Mouse (Mus musculus): Measurements from ENCODE around the gene Olfr342. TPM values are rescaled to one million over a fixed set of nuclear protein-coding genes. Genes with fewer than 3 reads are reported as not detected.

Gene Olfr342
- total RNA-seq (2021), result not detected

DNA sequence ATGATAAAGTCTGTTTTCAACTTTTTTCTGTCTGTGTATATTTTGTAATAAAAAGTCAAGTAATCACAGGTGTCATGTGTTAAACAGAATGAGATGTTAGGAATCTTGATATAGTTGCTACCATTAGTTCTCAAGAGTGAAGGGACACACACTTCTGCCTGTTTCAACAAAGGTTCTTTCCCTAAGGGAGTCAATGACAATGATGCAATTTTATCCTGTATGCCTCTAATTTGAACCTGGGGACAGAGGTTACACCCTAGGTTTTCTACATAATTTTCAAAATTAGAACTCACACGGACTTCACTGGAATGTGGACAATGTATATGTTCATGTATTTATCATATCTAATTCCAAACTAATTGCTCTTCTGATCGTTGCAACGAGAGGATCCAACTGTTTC is at the start of gene Olfr342:
Olfr342 (plus strand) TSS at position 301 of the 400 bp plus-strand sequence.
- no peak for DNase-seq (ENCODE audit: low spot score in 2 of 2)
- intact Hi-C loops (cut with DNase I), result no loop called here

DNA sequence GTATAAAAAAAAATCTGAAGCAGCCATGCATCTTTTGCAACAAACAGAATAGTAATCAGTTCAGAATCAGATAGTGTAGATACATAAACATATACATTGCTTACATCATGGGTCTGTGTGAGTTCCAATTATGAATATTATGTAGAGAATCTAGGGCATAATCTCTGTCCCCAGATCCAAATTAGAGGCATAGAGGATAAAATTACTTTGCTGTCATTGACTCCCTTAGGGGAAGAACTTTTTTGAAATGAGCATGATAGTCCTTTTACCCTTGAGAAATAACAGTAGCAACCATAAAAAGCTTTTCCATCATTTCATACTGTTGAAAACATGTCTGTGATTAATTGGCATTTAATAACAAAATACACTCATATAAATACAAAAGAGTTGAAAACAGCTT is 42.4 kb upstream of the Olfr342 start, which contains the start of gene Olfr341:
Olfr341 (minus strand) TSS at position 101 of the 400 bp plus-strand sequence.
- intact Hi-C loops (cut with DNase I), result no loop called here
- no peak for DNase-seq (ENCODE audit: low spot score in 2 of 2)

DNA sequence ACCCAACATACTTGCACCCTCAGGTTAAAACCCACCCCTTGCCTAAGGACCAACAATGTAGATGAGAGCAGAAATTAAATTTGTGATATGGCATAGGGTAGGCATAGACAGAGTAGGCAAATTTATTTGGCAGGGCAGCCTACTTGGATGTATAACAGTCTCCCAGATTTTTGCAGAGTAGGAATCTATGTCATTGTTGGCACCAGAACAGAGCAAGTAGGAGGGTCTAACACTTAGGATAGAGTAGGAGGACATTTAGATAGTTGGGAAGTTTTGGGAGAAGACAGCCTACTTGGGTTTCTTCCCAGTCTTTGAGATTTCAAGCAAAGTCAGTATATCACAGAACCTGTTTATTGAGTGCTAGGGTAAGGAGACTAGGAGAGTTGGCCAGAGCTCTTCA is 40.4 kb downstream of the Olfr342 start:
- intact Hi-C loops (cut with DNase I), result no loop called here
- DNase-seq (ENCODE audit: low spot score in 2 of 2), result no peak

DNA sequence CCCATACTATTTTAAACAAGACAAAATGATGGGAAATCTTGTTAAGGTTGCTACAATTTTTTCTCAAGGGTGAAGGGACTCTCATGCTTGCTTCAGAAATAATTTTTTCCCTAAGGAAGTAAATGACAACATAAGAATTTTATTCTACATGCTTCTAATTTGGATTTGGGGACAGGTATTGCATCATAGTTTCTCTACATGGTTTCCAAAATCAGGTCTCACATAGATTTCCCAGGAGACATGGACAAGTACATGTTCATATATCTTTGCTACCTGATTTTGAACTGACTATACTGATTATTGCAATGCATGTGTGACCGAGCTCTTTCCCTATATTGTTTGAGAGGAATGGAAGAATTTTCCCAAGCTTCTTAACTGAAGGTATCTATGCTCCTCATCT is 41.6 kb downstream of the Olfr342 start, which contains the start of gene Olfr344:
Olfr344 (plus strand) TSS at position 301 of the 400 bp plus-strand sequence.
- DNase-seq (ENCODE audit: low spot score in 2 of 2), result no peak
- intact Hi-C loops (cut with DNase I), result no loop called here

GRCm38 (mm10) chr2:36567022-36567421 is 42.2 kb downstream of the Olfr342 start:
- intact Hi-C loops (cut with DNase I), result no loop called here
- no peak for DNase-seq (ENCODE audit: low spot score in 2 of 2)

DNA sequence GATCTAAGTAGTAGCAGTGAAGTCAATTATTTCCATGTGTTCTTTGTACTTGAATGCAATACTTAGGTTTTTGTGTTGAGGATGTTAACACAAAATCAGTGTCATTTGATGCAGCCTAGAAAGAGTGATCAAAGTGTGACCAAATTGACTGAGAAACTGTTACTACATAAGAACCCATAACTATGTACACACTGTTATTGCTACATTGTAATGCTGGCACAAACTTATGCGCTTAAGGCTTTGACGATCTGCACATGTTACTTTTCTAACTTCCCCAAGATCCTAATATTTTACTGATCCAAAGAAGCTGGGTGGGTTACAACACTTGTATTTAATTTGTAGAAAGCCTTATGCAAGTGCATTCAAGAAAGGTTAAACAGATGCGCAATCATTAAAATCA is 43.0 kb downstream of the Olfr342 start:
- DNase-seq (ENCODE audit: low spot score in 2 of 2), result no peak
- intact Hi-C loops (cut with DNase I), result no loop called here

Other genes with a start within 250 kb of the Olfr342 start
- gene Olfr338, start 151.5 kb upstream of the Olfr342 start, total RNA-seq (2021), result not detected
- not detected for gene Olfr339, start 106.1 kb upstream of the Olfr342 start, total RNA-seq (2021)
- not detected for gene Olfr340, start 72.4 kb upstream of the Olfr342 start, total RNA-seq (2021)
- not detected for gene Olfr341, start 42.5 kb upstream of the Olfr342 start, total RNA-seq (2021)
- not detected for gene Olfr344, start 41.7 kb downstream of the Olfr342 start, total RNA-seq (2021)
- gene Olfr345, start 115.0 kb downstream of the Olfr342 start, total RNA-seq (2021), result not detected
- not detected for gene Olfr346, start 160.8 kb downstream of the Olfr342 start, total RNA-seq (2021)
- not detected for gene Olfr347, start 206.9 kb downstream of the Olfr342 start, total RNA-seq (2021)